Mouse (Mus musculus): Measurements from ENCODE around the gene Atp2a2.

GRCm38 (mm10) chr5:122448869-122449268, 53.2 kb downstream of the Atp2a2 start:
- TF ChIP-seq CTCF (IDR thresholded peaks at IDR 0.05; ENCODE audit: low read depth, low read length) (no peak), GATA1 (IDR thresholded peaks at IDR 0.05; ENCODE audit: borderline replicate concordance, low read length) (no peak), TAL1 (conservative IDR thresholded peaks at IDR 0.05; ENCODE audit: low read depth, low read length) (no peak), GATA2 (IDR thresholded peaks at IDR 0.05; ENCODE audit: borderline replicate concordance, low read depth, low read length) (no peak), POLR2AphosphoS5 (IDR thresholded peaks at IDR 0.05; ENCODE audit: insufficient replicate concordance, low read depth, low read length) (no peak; the same call in 1 of the 2 replicates)
